Comparison of ENCODE assay signal across 8 mouse cellular contexts in the genomic region with DNA sequence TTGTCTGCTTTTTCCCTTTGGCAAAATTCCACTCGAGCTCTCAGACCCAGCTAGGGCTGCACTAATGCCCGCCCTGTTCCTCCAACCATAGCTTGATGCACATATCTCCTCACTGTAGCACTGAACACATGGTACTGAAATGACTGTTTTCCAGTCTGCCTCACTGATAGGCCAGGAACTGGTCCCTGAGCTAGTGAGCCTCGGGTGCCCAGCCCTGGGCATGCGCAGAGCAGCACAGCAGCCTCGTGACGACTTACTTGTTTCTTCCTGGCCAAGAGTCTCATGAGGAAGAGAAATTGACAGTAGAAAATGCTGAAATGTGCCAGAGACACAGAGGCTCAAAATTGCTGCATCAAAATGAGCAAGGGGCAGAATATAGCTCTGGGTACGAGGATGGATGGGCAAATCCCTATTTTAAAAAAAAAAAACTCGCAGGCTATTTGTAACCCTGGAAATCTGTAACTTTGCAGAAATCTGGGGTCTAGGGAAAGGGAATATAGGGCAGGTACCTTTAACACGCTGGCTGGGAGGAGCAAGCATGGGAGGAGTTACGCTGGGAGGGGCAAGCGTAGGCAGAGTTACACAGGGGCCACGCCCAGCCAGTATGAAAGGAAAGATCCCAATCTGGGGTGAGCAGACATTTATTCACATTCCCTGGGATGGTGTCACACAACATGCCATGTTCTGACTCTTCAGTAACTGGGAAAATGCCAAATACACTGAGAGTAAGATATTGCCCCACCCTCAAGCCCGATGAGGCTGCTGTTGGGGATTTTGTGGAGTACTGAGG. TPM values are rescaled to one million over a fixed set of nuclear protein-coding genes. Genes with fewer than 3 reads are reported as not detected.
DNase-seq lines count a peak whose midpoint lies in the region; ATAC-seq and TF ChIP-seq lines count a peak whose summit lies in the region.

No protein-coding gene starts in this region.

- TF ChIP-seq CTCF in spleen, adult 2 months (IDR thresholded peaks at IDR 0.05; ENCODE audit: extremely low read depth, insufficient read depth, insufficient read length, insufficient replicate concordance): no peak

- WGBS in embryonic facial prominence, embryonic 14.5 days: 34% methylated on average over 13 of the region's 13 CpGs
- 37% methylated on average over 13 of the region's 13 CpGs for WGBS in heart, embryonic 16.5 days
- WGBS in spleen, adult 2 months: 49% methylated on average over 13 of the region's 13 CpGs

- H3K4me1 ChIP-seq in embryonic facial prominence, embryonic 14.5 days (ENCODE audit: control insufficient read depth, insufficient read depth, low read length): peaks cover 49% of the 10 kb centered on the region
- H3K4me1 ChIP-seq in heart, embryonic 16.5 days (ENCODE audit: control insufficient read depth, insufficient read depth, low read length): peaks cover 59% of the 10 kb centered on the region
- no peaks in the 10 kb centered on the region for H3K4me1 ChIP-seq in spleen, adult 2 months (ENCODE audit: control insufficient read depth, insufficient read depth, insufficient read length)

- H3K27ac ChIP-seq in embryonic facial prominence, embryonic 14.5 days (replicated peaks; ENCODE audit: low read depth, low read length): peak overlapping the region; percentile 74
- peak overlapping the region; percentile 88 for H3K27ac ChIP-seq in heart, embryonic 16.5 days (ENCODE audit: low read length)
- H3K27ac ChIP-seq in spleen, adult 2 months (ENCODE audit: insufficient read depth, low read length): 0 out of 2 replicates have a peak overlapping the region, but pooled peaks have one; percentile 20

- peak overlapping the region; percentile 44 for H3K4me2 ChIP-seq in embryonic facial prominence, embryonic 14.5 days (ENCODE audit: low read depth, low read length)
- peak overlapping the region; percentile 47 for H3K4me2 ChIP-seq in heart, embryonic 16.5 days (ENCODE audit: low read depth, low read length)

- H3K9ac ChIP-seq in embryonic facial prominence, embryonic 14.5 days (ENCODE audit: low read depth, low read length): no peak overlapping the region
- peak overlapping the region; percentile 3; the same call in 1 of the 2 replicates for H3K9ac ChIP-seq in heart, embryonic 16.5 days (ENCODE audit: low read length)

- peak; percentile 60 for DNase-seq in cerebellum, adult 11 months
- DNase-seq in ZHBTc4 (ENCODE audit: low read depth, low spot score): peak; percentile 75
- DNase-seq in embryonic facial prominence, embryonic 14.5 days (ENCODE audit: low spot score): peak; percentile 83
- peak; percentile 33 to 57 for DNase-seq in layer of hippocampus, postnatal 10 days (ENCODE audit: low spot score in 2 of 2)
- peak; percentile 89 for DNase-seq in lung, postnatal 10 days
- peak; percentile 37 to 57 for DNase-seq in spleen, adult 2 months (ENCODE audit: low read depth in 1 of 2, low spot score in 2 of 2)

- H3K36me3 ChIP-seq in embryonic facial prominence, embryonic 14.5 days (ENCODE audit: control insufficient read depth, insufficient read depth, low read length): no peaks in the 10 kb centered on the region
- no peaks in the 10 kb centered on the region for H3K36me3 ChIP-seq in heart, embryonic 16.5 days (ENCODE audit: control insufficient read depth, insufficient read depth)
- no peaks in the 10 kb centered on the region for H3K36me3 ChIP-seq in spleen, adult 2 months (ENCODE audit: control insufficient read depth, insufficient read depth, low read length)

- H3K27me3 ChIP-seq in embryonic facial prominence, embryonic 14.5 days (replicated peaks; ENCODE audit: control insufficient read depth, insufficient read depth, low read length): no peaks in the 10 kb centered on the region
- H3K27me3 ChIP-seq in heart, embryonic 16.5 days (ENCODE audit: control insufficient read depth, insufficient read depth, low read length): no peaks in the 10 kb centered on the region
- H3K27me3 ChIP-seq in spleen, adult 2 months (ENCODE audit: control insufficient read depth, insufficient read depth, low read length): no peaks in the 10 kb centered on the region

- H3K9me3 ChIP-seq in embryonic facial prominence, embryonic 14.5 days (ENCODE audit: control insufficient read depth, low read length): no peaks in the 10 kb centered on the region
- no peaks in the 10 kb centered on the region for H3K9me3 ChIP-seq in heart, embryonic 16.5 days (replicated peaks; ENCODE audit: control insufficient read depth, low read length)

- TF ChIP-seq POLR2A in spleen, adult 2 months (IDR thresholded peaks at IDR 0.05; ENCODE audit: low read depth, low read length): no peak

- no peak for ATAC-seq in cerebellum, adult (ENCODE audit: insufficient number of reproducible peaks, low FRiP score, low TSS enrichment)
- peak; percentile 65 for ATAC-seq in embryonic facial prominence, embryonic 14.5 days (ENCODE audit: low read depth)
- peak; percentile 67 for ATAC-seq in heart, embryonic 16.5 days (replicated peaks; ENCODE audit: extremely low read depth, insufficient read depth, low FRiP score)

- 0 out of 2 replicates have a peak overlapping the region, but pooled peaks have one; percentile 4 for H3K4me3 ChIP-seq in embryonic facial prominence, embryonic 14.5 days (ENCODE audit: low read depth, low read length)
- no peak overlapping the region for H3K4me3 ChIP-seq in heart, embryonic 16.5 days (ENCODE audit: low read length)
- no peak overlapping the region for H3K4me3 ChIP-seq in spleen, adult 2 months (ENCODE audit: extremely low read depth, insufficient read depth, insufficient read length)

RNA-seq across cellular contexts. Expression of a gene that starts 41.7 kb away (rescaled TPM):
- polyA plus RNA-seq in embryonic facial prominence, embryonic 14.5 days (2014; fragmentation: Nextera tagmentation; extraction: Ambion mirVana): 48.5 and 49.3 TPM in 2 replicates
- polyA plus RNA-seq in heart, embryonic 16.5 days (2015; fragmentation: Nextera tagmentation; extraction: Ambion mirVana): 72.6 and 76.3 TPM in 2 replicates
- total RNA-seq in layer of hippocampus, postnatal 10 days (2021): 10 to 100 TPM; 81.9 to 87.6 TPM
- 53.8 and 62.0 TPM in 2 replicates for polyA plus RNA-seq in spleen, adult 2 months (2012; rRNA removed)

Comparison
In these comparisons a context has a peak if more than half of its experiments do, and no peak if none do; other contexts are left out.
1. H3K27ac ChIP-seq: peak in every context shown above with its lines; median percentile 88 in heart, embryonic 16.5 days; 74 in embryonic facial prominence, embryonic 14.5 days; 20 in spleen, adult 2 months.